Mouse (Mus musculus) CH12F3 (cell line): ENCODE results near the gene Arhgef1.

ENCODE experiments used
- in situ Hi-C: fragments of 300-500 bp; cut with MboI; formaldehyde crosslinking; loops from 2 replicates; pipeline ENCODE4 v1.14.3; 2020; ENCODE audit warnings: low sequenced_read_pairs

Arhgef1 gene

DNA sequence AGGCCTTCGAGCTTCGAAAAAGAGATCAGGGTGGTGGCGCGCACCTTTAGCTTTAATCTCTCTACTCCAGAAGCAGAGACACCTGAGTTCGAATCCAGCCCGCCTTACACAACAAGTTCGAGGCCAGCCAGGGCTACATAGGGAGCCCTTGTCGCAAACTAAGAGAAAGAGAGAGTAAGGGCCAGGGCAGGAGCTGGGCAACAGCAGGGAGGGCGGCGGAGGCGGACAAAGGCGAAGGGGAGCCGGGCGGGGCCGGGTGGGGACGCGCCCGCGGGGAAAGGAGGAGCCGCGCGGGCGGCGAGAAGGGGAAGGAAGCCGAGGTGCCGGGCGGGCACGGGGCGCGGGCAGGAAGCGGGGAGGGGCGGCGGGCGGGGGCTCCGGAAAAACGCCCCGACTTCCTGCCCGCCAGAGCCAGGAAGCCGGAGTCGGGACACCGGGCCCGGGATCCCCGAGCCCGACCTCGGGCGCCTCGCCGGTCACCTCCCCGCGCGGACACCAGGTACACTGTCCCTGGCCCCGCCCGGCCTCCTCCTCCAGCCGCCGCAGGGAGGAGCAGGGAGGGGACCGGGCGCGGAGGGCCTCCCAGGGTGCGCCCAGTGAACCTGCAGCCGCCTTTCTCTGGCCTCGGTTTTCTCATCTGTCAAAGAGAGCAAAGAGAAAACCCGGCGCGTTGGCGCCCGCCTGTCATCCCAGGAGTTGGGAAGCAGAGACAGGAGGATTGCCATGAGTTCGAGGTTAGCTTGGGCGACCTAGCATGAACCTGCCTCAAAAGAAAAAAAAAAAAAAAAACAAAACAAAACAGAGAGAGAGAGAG is at the start of gene Arhgef1:
Arhgef1 (plus strand) TSS at position 283 of the 814 bp plus-strand sequence.
- in situ Hi-C loops = loop anchor here (5.0 kb wide), 1 partner anchor 51 kb away; no protein-coding TSS in a partner anchor

DNA sequence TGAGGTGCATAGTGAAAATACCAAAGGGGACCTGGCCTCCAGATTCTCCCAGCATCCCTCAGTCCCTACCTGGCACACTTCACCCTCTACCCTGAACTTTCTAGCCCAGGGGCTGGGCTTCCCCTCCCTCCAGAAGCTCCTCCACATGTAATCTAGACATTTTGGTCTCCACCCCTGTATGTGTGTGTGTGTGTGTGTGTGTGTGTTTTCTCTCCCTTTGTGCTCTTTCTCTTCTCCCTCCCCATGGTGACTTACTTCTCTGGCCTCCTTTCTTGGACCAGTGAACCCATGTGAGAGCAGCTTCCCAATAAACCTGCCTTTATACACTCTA is 49.5 kb upstream of the Arhgef1 start:
- in situ Hi-C loops = loop anchor here (5.0 kb wide), 1 partner anchor 49 kb away; the partner anchor contains the start of gene Arhgef1

DNA sequence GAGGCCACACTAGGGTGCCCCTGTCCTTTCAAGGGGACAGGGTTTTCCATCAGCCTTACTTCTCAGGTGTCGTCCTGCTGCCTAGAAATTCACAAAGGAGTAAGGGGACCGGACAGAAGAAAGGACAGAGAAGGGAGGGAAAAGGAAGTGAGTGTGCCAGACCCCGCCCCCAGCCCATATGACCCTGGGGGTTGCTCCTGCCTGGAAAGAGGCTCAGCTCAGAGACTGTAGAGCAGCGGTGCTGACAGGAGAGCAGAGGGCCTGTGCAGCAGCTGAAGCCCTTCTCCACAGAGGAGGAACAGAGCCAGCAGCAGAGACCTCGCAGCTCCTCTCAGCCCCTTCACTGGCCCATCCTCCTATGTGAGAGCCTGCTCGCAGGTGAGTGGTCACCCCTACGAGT is 49.0 kb upstream of the Arhgef1 start:
- in situ Hi-C loops = loop anchor here (5.0 kb wide), 1 partner anchor 49 kb away; the partner anchor contains the start of gene Arhgef1

DNA sequence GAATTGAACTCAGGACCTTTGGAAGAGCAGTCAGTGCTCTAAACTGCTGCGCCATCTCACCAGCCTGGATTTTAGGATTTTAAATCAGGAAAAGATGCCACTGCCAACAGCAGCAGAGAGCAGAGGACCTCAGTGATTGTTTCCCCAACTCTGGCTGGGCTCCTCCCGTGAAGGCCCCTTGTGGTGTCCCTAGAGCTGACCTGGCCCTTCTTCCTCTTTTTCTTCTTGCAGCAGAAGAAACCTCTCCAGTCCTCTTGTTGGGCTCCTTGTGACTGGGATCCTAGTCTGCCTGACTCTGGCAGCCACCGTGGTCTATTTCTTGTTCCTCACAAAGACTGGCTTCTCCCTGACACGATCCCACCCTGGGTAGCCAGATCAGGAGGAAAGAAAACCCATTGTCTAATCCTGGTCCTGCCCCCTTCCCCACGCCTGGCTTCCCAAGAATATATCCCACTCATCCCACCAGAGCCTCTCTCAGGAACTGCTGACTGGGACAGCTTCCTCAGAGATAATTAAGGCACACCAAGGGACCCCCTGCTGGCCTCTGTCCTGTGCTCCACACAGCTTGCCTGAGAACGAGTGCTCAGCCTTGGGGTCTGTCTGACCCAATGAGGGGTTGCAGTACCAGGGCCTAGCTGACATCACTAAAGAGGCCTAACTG is 46.1 kb upstream of the Arhgef1 start:
- in situ Hi-C loops = no loop called here

DNA sequence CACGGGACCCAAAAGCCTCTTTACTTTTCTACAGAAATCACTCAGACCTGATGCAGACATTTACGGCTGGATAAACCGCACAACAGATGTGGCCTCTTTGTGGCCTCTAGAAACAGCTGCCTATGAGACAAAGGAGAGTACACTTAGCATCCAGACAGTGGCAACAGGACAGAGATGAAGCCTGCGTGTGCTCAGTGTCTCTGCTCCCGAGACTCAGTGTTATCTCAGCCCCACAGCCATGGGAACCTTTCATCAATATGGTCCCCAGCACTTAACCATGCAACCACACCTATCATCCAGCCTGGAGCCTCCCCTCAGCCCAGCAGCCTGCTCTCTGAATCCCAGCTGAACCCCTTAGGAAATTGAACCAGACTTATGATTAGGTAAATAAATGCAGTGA is 43.5 kb upstream of the Arhgef1 start:
- in situ Hi-C loops = no loop called here

DNA sequence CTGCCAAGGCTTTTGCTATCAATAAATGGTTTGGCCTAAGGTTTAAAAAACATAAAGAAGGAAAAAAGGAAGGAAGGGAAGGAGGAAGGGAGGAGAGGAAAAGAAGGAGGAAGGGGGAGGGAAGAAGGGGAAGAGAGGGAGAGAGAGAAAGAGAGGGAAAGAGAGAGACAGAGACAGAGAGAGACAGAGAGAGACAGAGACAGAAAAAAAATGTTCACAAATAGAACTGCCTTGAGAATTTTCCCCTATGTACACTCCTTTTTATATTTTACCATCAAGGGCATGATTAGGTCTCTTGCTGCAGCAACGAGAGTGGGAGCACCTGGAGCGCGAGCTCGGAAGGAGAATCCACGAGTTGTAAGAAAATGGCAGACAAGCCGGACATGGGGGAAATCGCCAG is 40.8 kb upstream of the Arhgef1 start, which contains the start of gene Gm9844:
Gm9844 (plus strand) TSS at position 301 of the 400 bp plus-strand sequence.
- in situ Hi-C loops = no loop called here

DNA sequence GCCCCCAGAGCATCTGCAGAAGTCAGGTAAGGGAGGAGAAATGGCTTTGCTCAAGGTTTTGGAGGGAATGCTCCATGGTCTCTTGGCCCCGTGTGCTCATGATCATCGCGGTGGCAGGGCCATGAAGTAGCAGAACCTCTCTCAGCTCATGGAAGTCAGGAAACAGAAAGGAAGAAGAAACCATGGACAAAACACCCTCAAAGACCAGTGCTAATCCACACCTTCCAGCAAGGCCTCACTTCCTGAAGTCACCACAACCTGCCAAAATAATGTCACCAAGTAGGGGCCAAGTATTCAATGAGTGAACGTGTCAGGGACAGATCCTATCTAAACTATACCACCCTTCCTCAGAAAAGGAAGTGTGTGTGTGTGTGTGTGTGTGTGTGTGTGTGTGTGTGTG is 39.9 kb upstream of the Arhgef1 start:
- in situ Hi-C loops = no loop called here

DNA sequence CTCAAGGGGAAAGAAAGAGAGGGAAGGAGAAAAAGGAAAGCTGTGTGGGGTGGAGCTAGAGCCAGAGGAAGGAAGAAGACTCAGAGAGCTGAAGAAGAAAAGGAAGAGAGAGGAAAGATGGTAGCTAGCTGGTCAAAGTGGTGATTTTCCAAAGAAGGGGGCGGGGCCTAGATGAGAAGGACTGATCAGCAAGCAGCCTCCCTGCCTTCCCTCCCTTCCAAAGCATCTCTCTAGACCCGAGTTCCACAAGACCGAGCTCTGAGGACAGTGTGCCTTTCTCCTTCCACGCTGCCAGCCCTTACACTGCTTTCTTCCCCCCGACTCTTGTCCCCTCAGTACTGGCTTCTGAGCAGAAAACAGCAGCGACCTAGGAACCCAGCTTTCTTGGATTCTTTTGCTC is 38.6 kb upstream of the Arhgef1 start:
- in situ Hi-C loops = no loop called here

DNA sequence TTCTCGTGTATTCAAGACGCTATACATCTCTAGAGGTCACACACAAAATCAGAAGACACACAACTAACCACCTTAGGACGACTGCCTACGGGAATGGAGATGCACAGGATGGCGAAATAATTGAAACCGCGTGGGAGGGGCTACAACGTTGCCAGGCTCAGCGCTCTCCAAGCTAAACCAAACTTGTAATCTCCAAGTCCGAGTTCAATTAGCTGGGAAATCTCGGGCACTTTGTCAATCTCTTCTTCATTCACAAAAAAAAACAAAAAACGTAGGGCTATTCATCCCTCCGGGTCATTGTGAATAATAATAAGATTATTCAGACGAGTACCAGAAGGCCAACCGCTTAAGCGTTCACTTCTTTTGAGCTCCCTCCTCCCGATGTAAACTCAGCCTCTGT is 33.6 kb upstream of the Arhgef1 start:
- in situ Hi-C loops = no loop called here

DNA sequence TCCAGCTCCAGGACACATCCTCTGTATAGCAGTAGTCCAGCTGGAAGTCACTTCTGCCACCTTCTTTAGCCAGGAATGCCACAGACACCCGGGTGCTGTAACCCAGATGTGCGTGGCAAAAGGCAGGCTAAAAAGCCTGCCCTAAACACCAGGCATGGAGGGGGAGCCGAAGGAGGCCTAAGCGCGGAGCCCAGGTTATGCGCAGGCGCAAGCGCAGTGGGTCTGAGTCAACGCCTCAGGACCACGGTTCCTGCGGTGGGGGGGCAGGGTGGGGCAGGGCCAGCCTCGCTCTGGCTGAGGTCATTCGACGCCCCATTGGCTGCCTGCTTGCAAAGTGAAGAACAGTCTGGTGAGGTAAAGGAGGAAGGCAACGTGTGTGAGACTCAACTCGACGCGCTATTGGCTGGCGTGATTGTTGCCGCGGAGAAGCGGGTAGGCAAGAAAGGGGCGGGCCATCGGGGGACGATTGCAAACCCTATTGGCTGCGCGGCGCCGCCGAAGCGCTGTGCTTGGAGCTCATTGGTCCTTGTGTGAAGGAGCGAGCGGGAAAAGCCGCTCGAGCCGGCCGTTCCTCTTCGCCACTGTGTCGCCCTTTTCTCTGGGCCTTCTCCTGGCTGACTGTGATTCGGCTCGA is 33.1 kb upstream of the Arhgef1 start, which contains the start of the genes Lypd4 and Dmrtc2:
Lypd4 (minus strand) TSS at position 410 of the 634 bp plus-strand sequence.
Dmrtc2 (plus strand) TSS at position 526 of the 634 bp plus-strand sequence.
- in situ Hi-C loops = no loop called here

DNA sequence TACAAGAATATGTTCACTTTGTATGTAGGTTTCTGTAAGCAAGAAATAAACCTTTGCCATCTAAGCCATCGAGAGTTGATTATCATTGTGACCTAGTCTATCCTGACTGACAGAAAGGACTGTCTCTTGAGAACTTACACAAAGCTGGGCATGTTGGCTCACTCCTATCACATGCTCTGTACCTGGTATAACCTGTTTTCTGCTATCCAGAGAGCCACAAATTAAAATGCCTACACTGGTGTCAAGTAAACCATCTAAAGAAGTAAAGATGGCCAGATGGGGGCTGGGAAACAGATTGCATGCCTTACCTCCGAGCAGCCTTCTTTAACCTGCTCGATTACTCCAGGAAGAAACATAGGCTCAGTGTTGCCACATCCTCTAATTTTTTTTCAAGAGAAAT is 25.1 kb upstream of the Arhgef1 start:
- in situ Hi-C loops = no loop called here

DNA sequence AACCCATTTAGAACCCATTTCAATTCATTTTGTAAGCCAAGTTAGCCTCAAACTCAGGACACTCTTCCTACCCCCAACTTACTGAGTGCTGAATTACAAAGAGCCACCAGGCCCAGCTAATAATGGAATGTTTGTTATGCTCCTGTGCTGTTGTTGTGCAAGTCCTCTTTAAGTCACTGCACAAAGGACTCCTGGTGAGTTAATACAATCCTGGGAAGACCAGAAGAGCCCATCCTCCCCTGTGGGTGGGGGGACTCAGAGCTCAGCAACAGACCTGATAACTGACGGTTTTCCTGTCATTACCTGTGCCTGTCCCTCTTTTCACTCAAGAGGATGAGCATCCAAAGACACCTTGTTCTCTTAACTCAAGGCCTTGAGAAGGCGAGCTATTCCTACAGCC is 23.1 kb upstream of the Arhgef1 start:
- in situ Hi-C loops = no loop called here

DNA sequence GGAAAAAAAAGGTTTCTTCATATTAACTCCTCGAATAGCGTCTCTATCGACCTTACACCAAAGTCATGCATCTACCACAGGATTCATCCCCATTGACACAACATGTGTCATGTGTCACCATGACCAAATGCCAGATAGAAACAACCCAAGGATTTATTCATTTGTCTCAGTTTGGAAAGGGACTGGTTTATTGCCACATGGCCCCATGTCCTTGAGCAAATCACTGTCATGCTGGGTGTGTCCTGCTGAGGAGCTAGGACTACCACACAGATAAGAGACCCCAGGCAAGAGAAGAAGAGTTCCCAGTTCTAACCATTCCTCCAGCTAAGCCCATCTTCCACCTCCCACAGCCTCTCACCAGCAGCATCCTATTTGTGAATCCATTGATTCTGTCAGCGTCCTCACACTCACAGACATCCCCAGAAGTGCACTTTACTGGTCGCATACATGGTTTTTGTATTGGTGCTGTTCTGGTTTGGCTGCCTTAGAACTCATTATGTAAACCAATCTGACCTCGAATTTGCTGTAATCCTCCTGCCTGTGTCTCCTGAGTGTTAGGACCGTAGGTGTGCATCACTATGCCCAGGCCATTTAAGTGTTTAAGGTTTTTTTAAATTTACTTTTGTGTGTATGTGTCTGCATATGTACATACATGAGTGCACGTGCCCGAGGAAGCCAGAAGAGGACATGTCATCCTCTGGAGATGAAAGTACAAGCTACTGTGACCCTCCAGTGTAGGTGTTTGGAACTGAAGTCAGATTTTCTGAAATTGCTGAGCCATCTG is 20.1 kb upstream of the Arhgef1 start:
- in situ Hi-C loops = no loop called here

DNA sequence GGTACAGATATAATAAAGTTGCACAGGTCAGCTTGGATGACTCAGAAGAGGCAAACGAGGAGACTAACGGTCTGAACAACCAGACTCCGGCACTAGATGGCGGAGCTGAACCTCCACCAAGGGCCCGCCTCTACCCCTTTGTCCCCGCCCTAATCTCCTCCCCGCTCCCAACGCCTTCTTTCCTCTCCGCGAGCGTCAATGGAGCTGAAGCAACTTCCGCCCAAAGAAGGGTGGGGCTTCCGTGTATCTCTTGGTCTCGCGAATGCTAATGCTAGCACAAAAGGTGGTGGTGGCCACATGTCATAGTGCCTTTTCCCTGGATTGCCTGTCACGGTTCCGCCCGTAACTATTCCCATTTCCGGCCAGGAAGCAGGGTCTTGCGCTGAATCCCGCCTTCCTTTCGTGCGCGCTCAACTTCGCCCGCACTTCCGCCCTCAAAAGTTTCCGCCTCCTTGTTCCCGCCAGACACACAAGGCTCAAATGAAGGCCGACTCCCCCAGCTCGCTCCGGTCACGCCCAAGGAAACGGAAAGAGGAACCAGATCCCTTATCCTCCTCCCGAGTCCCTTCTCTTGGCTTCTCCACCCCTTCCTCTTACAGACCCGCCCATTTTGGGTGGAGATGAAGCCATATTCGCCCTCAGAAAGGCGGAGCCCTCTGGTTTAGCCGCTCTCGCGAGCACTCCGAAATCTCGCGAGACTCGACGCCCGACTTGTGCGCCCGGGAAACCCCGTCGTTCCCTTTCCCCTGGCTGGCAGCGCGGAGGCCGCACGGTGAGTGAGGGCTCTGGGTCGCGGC is 18.6 kb upstream of the Arhgef1 start, which contains the start of gene Rps19:
Rps19 (plus strand) TSS at position 476 of the 797 bp plus-strand sequence.
- in situ Hi-C loops = no loop called here

DNA sequence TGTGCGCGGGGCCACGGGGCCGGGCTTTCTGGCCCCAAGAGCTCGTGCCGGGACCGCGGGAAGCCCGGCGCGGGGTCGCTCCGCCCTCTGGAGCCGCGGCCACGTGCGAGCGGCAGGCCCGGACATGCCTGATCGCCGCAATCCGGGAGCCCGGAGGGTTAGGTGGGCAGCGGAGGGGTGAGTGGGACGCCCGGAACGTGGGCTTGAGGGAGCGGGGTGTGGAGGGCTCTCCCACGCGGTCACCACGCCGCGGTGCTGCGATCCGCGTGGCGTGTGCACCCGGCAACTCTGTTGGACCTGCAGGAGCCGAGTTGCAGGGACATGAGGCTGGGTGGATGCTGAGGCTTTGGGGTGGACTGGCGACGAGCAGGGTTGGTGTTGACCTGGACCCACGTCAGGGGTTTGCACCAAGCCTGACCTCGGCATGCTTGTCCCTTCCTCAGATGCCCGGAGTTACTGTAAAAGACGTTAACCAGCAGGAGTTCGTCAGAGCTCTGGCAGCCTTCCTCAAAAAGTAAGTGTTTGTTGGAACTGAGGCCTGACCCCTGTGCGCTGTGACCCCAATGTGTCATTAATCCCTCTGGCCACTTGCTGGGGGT is 17.9 kb upstream of the Arhgef1 start:
- in situ Hi-C loops = no loop called here

DNA sequence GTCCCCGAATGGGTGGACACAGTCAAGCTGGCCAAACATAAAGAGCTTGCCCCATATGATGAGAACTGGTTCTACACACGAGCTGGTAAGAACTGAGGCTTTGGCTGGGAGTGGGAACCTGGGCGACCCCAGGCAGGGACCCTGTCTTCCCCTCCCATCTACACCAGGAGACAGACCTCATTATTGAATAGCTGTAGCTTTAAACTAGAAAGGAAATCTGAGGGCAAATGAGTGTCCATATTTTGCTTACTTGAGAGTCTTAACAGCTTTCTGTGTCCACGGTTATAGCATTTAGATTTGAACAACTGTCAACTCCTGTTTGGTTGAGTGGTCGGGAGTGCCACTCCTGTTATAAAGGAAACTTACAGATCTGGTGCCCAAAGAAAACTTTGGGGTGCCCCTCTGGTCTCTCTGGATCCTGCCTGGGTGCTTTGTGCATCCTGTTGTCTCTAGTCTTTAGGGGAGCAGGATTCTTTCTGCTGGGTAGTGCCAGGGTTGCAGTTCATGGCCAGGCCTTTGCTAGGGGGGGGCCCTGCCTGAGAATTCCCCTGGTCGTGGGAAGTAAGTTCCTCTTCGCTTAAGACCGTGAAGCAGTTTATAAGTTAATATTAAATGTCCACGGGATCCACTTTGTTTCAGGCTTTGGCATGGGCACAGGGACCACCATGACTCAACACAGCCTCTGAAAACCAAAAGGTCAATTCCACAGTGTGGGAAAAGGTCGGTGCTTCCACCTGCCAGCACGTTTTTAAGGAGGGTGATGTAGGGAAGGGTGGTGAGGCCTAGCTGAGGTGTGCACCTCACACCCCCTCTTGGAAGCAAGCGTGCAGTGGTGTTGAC is 17.0 kb upstream of the Arhgef1 start:
- in situ Hi-C loops = no loop called here

DNA sequence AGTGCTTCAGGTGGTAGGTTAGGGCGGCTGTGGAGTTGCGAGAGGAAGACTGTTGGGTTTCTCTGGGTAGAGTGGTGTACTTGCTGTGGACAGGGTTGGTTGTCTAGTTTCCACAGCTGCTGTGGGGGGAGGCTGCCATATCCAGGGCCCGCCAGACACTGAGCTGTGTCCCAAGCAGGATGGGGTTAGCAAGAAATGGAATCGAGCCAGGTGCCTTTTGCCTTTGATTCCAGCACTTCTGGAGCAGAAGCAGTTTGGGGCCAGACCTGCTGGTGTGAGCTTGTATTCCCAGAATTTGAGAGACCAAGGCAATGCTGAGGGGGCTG is 16.4 kb upstream of the Arhgef1 start:
- in situ Hi-C loops = no loop called here

DNA sequence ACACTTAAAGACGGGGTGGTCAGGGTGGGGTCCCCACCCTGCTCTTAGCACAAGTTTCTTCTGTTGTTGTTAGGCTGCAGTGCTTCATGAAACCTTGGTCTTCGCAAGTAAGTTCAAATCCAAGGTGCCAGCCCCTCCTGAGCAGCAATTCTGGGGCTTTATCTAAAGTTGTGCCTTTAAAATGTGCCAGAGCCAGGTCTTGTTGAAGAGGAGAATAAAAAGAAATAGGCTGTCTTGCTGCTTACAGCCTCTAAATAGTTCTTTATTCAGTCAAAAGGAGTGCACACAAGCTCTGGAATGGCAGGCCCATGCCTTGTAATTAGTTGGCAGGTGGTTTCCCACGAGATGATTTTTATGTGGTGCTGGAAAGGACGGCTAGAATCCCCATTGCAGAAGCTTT is 15.6 kb upstream of the Arhgef1 start:
- in situ Hi-C loops = no loop called here
